Mouse (Mus musculus) lung, postnatal 25 days (tissue): ENCODE data around the gene Naga.
"Not testable (repeated sequence)": the region's sequence is repeated elsewhere in the genome, so short reads cannot be mapped to it uniquely, and the experiment has no call there.

Experiments
- DNase-seq: peaks from one replicate; pipeline ENCODE4 v3.0.0; 2022; ENCODE audit warnings: low spot score

The Naga gene

GRCm38 (mm10) chr15:82338593-82339112 lies at the start of gene Naga, which contains the start of the genes Pheta2 and Smdt1:
Gene Naga (minus strand): TSS chr15:82338925.
Gene Pheta2 (plus strand): TSS chr15:82338942.
Gene Smdt1 (plus strand): TSS chr15:82338959.
- DNase-seq: peak; percentile 97

GRCm38 (mm10) chr15:82385729-82386128 lies 47.0 kb upstream of the Naga start:
- no peak for DNase-seq

GRCm38 (mm10) chr15:82382441-82382840 lies 43.7 kb upstream of the Naga start:
- no peak for DNase-seq

- no peak for DNase-seq
Observed at GRCm38 (mm10) chr15:82380714-82381062, 42.0 kb upstream of the Naga start.

- DNase-seq: peak; percentile 59
Observed at GRCm38 (mm10) chr15:82379871-82380713, 41.4 kb upstream of the Naga start, which contains the start of gene Cyp2d22. Gene Cyp2d22 (minus strand): TSS chr15:82380260.

- no peak for DNase-seq
Observed at GRCm38 (mm10) chr15:82379511-82379870, 40.8 kb upstream of the Naga start.

GRCm38 (mm10) chr15:82378261-82379180 lies 39.8 kb upstream of the Naga start:
- DNase-seq: peak; percentile 44

GRCm38 (mm10) chr15:82377701-82378100 lies 39.0 kb upstream of the Naga start:
- no peak for DNase-seq

GRCm38 (mm10) chr15:82376393-82377138 lies 37.8 kb upstream of the Naga start:
- peak; percentile 81 for DNase-seq

- DNase-seq: no peak
Observed at GRCm38 (mm10) chr15:82375855-82376254, 37.1 kb upstream of the Naga start.

GRCm38 (mm10) chr15:82374437-82374836 lies 35.7 kb upstream of the Naga start:
- DNase-seq: no peak

GRCm38 (mm10) chr15:82372991-82373390 lies 34.3 kb upstream of the Naga start:
- DNase-seq: no peak

- DNase-seq: no peak
Observed at GRCm38 (mm10) chr15:82372446-82372845, 33.7 kb upstream of the Naga start.

GRCm38 (mm10) chr15:82368851-82369250 lies 30.1 kb upstream of the Naga start:
- no peak for DNase-seq

- no peak for DNase-seq
Observed at GRCm38 (mm10) chr15:82368146-82368545, 29.4 kb upstream of the Naga start.

- DNase-seq: not testable (repeated sequence)
Observed at GRCm38 (mm10) chr15:82364561-82364960, 25.8 kb upstream of the Naga start.

GRCm38 (mm10) chr15:82363801-82364200 lies 25.1 kb upstream of the Naga start:
- not testable (repeated sequence) for DNase-seq

- no peak for DNase-seq
Observed at GRCm38 (mm10) chr15:82362234-82362633, 23.5 kb upstream of the Naga start.

- DNase-seq: no peak
Observed at GRCm38 (mm10) chr15:82361459-82362018, 22.8 kb upstream of the Naga start.

- DNase-seq: no peak
Observed at GRCm38 (mm10) chr15:82358431-82359260, 19.9 kb upstream of the Naga start.
